Mouse (Mus musculus) cortical plate, adult 2 months (tissue): ENCODE data around the gene Rmnd5b.

ENCODE experiments used
- CTCF ChIP-seq: fragments of 200-500 bp; IDR thresholded peaks from 2 replicates; pipeline ENCODE4 v1.5.1; 2011; ENCODE audit warnings: mild to moderate bottlenecking, control low read depth, low read length; ENCODE audit not compliant: insufficient read depth; ENCODE audit errors: extremely low read depth
- POLR2A ChIP-seq: fragments of 200-500 bp; IDR thresholded peaks from 2 replicates; pipeline ENCODE4 v1.6.1; 2011; ENCODE audit warnings: mild to moderate bottlenecking, low read length, control low read depth; ENCODE audit not compliant: insufficient read depth; ENCODE audit errors: extremely low read depth

DNA sequence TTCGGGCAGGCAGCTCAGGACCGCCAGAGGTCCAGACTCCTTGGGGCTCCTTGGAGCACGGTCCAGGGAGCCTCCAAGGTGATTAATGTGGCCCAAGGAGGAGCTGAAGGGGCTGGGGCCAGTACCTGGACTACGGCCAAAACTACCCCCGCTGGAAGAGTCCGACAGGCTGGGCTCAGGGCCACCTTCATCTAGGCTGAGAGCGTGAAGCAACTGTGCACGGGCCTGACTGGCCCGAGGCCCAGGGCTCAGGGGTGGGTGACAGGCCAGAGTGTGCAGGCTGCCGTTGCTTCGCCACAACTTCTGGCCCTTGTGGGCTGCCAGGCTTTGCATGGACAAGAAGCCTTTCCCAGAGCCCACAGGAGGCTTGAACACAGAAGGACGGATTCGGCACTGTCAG, 9.6 kb upstream of the Rmnd5b start:
- TF ChIP-seq CTCF (no peak), POLR2A (no peak)
